Mouse (Mus musculus) erythroblast, embryonic 14.5 days (primary cell): Measurements from ENCODE around the gene Hemk1.

Source experiments
- GATA1 ChIP-seq: IDR thresholded peaks from 2 replicates; pipeline ENCODE4 v1.6.1; 2012; ENCODE audit warnings: low read length, inconsistent platforms, mixed read lengths
- TAL1 ChIP-seq: IDR thresholded peaks from 3 replicates; pipeline ENCODE4 v1.6.1; 2012; ENCODE audit warnings: low read length, inconsistent platforms, mixed read lengths

GRCm38 (mm10) chr9:107355870-107356765 lies 18.0 kb upstream of the Hemk1 start:
- TF ChIP-seq TAL1 = no peak
- no peak for TF ChIP-seq GATA1
